Mouse (Mus musculus) limb, embryonic 11.5 days (tissue): Measurements from ENCODE around the gene Zfp235. TPM values are rescaled to one million over a fixed set of nuclear protein-coding genes. Genes with fewer than 3 reads are reported as not detected.

Source experiments
- ATAC-seq: fragments of 200-750 bp; cut with Nextera tagmentation; 2 replicates; pipeline ENCODE4 v1.8.0; 2017; ENCODE audit warnings: low read depth; ENCODE audit not compliant: insufficient number of reproducible peaks, low FRiP score, low TSS enrichment
- DNase-seq: peaks from one replicate; pipeline ENCODE4 v3.0.0-alpha.2; 2015; ENCODE audit warnings: low spot score
- H3K27ac ChIP-seq: fragments of 300-500 bp; sonication (generic); replicated peaks from 2 replicates; pipeline ENCODE4 v1.5.1; 2014; ENCODE audit warnings: low read depth, mild to moderate bottlenecking, low read length
- H3K27me3 ChIP-seq: fragments of 300-500 bp; sonication (generic); 2 replicates; pipeline ENCODE4 v1.6.1; 2014; ENCODE audit warnings: mild to moderate bottlenecking, low read length, mixed read lengths; ENCODE audit not compliant: control insufficient read depth, insufficient read depth
- H3K36me3 ChIP-seq: fragments of 300-500 bp; sonication (generic); 2 replicates; pipeline ENCODE4 v1.6.1; 2014; ENCODE audit warnings: mild to moderate bottlenecking, low read length, moderate library complexity, mixed read lengths; ENCODE audit not compliant: control insufficient read depth, insufficient read depth
- H3K4me1 ChIP-seq: fragments of 300-500 bp; sonication (generic); 2 replicates; pipeline ENCODE4 v1.6.1; 2014; ENCODE audit warnings: low read length, mixed read lengths; ENCODE audit not compliant: control insufficient read depth, insufficient read depth
- H3K4me2 ChIP-seq: fragments of 300-500 bp; sonication (generic); 2 replicates; pipeline ENCODE4 v1.6.1; 2014; ENCODE audit warnings: low read depth, mild to moderate bottlenecking, moderate library complexity; ENCODE audit not compliant: severe bottlenecking
- H3K4me3 ChIP-seq: fragments of 300-500 bp; sonication (generic); 2 replicates; pipeline ENCODE4 v1.5.1; 2014; ENCODE audit warnings: low read depth, low read length
- H3K9ac ChIP-seq: fragments of 300-500 bp; sonication (generic); 2 replicates; pipeline ENCODE4 v1.6.1; 2014; ENCODE audit warnings: mild to moderate bottlenecking, low read length
- H3K9me3 ChIP-seq: fragments of 300-500 bp; sonication (generic); 2 replicates; pipeline ENCODE4 v1.6.1; 2016; ENCODE audit warnings: low read length; ENCODE audit not compliant: control insufficient read depth
- WGBS: fragments of 180-500 bp; shearing (Covaris S2); extraction: QIAGEN DNeasy Blood & Tissue Kit; methylation state at CpG from one replicate; pipeline ENCODE4 v1.1.7; 2014; 5-methylcytosine and 5-hydroxymethylcytosine counted together
- polyA plus RNA-seq: library from polyadenylated mRNA; unstranded; fragments of >200 nt; fragmentation: Nextera tagmentation; extraction: Ambion mirVana; gene quantifications from 2 replicates; pipeline ENCODE4 v1.2.1, GENCODE M21; 2014

Zfp235 gene
- polyA plus RNA-seq, 1 experiment from 2014 or later: 18.4 TPM

DNA sequence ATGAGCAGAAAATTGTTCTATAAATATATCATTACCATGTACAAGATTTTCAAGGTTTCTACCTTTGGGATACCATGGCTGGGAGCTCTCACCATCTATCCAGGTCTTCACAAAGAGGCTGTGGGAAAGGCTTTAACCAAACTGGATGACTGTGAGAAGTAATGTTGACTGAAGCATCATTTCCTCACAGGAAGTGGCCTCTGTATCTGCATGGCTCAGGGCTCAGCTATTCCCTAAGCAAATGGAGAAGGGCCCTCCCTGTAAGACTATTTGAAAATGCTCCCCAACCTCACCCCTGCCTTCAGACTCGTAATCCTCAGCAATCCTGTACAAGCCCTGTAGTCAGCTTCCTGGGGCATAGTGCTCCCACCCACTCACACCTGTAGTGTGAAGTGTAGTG lies 53.6 kb downstream of the Zfp235 start:
- H3K9me3 ChIP-seq: no peaks in the 10 kb centered on the region
- no peaks in the 10 kb centered on the region for H3K27me3 ChIP-seq
- no peak overlapping the region for H3K4me3 ChIP-seq
- ATAC-seq (no peak), DNase-seq (no peak)
- H3K4me1 ChIP-seq: no peaks in the 10 kb centered on the region
- no peaks in the 10 kb centered on the region for H3K36me3 ChIP-seq
- H3K27ac ChIP-seq: no peak overlapping the region
- no peak overlapping the region for H3K4me2 ChIP-seq
- H3K9ac ChIP-seq: no peak overlapping the region
- 74% methylated on average over 1 of the region's 1 CpGs for WGBS

DNA sequence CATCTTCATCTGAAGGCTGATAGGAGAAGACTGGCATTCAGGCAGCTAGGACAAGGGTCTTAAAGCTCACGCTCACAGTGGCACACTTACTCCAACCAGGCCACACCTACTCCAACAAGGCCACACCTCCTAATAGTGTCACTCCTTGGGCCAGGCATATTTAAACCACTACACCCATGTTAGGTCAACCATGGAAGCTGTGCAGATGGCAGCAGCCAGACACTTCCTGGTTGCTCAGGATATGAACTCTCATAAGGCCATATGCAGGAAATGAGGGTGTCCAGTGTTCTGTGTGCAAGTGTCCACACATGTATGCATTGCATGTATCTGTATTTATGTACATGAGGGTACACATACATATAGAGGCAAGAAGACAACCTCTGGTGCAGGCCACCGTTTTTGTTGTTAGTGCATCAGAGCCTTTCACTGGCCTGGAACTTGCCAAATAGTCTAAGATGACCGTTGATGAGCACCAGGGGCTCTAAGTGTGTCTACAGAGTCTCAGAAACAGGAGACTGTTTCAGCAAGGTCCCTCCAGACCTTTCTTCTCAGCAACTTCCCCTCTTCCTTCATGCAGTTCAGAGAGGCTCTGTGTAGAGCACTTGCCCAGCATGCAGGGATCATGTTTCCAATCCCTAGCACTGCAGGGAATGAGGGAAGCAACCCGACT lies 55.1 kb downstream of the Zfp235 start:
- H3K27me3 ChIP-seq: no peaks in the 10 kb centered on the region
- no peaks in the 10 kb centered on the region for H3K4me1 ChIP-seq
- H3K9ac ChIP-seq: no peak overlapping the region
- no peak overlapping the region for H3K4me2 ChIP-seq
- WGBS: 66% methylated on average over 4 of the region's 4 CpGs
- no peaks in the 10 kb centered on the region for H3K9me3 ChIP-seq
- H3K36me3 ChIP-seq: no peaks in the 10 kb centered on the region
- DNase-seq (no peak), ATAC-seq (no peak)
- H3K4me3 ChIP-seq: no peak overlapping the region
- H3K27ac ChIP-seq: no peak overlapping the region

DNA sequence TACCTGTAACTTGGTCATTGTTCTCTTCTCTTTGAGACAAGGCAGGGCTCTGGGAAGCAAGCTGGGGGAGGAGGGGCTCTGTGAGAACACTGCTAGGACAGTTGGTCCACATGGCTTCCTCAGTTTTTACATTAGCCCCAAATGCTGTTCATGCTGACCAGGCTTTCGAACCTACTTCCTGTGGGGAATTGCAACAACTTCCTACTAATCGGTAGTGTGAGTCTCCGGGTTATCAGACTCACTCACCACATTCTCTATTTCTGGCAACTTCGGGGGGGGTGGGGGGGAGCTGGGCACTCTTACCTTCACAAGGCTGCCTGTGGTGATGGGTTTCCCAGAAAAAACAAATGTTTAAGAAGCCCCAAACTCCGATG lies 55.6 kb downstream of the Zfp235 start:
- no peak overlapping the region for H3K9ac ChIP-seq
- ATAC-seq: no peak

DNA sequence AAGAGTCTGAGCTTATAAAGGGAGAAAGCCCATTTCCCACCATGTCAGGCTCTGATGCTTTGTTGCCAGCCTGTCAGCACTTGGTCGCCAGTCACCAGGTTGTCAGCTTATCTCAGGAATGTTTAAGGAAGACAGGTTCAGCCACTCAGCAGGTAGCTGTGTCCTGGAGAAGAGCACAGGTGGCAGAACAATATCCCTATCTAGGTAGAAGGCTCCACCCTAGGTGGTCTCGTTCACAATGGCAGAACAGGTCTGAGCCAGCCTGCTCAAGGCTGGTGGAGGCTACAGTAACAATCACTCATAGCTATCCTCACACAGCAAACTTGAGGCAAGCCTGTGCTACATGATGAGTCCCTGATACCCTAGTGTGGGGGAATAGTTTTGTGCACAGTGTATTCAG lies 57.4 kb downstream of the Zfp235 start:
- no peak overlapping the region for H3K9ac ChIP-seq
- no peaks in the 10 kb centered on the region for H3K9me3 ChIP-seq
- DNase-seq: no peak
- 89% methylated on average over 2 of the region's 2 CpGs for WGBS
- no peaks in the 10 kb centered on the region for H3K27me3 ChIP-seq
- no peaks in the 10 kb centered on the region for H3K36me3 ChIP-seq
- H3K4me2 ChIP-seq: no peak overlapping the region
- H3K4me1 ChIP-seq: no peaks in the 10 kb centered on the region
- ATAC-seq: no peak
- H3K4me3 ChIP-seq: no peak overlapping the region
- H3K27ac ChIP-seq: no peak overlapping the region

More for the DNA sequence above, 55.6 kb downstream of the Zfp235 start:
- Histone ChIP-seq H3K9me3 (no peaks in the 10 kb centered on the region), H3K36me3 (no peaks in the 10 kb centered on the region), H3K27ac (no peak overlapping the region), H3K4me2 (no peak overlapping the region), H3K4me1 (no peaks in the 10 kb centered on the region), H3K27me3 (no peaks in the 10 kb centered on the region), H3K4me3 (no peak overlapping the region)
- DNase-seq: no peak
- WGBS: 79% methylated on average over 5 of the region's 5 CpGs

Other genes with a start within 250 kb of the Zfp235 start
- gene Vmn1r178, start 242.2 kb upstream of the Zfp235 start, polyA plus RNA-seq: not detected in 2 replicates
- not detected in 2 replicates for gene Vmn1r179, start 207.2 kb upstream of the Zfp235 start, polyA plus RNA-seq
- not detected in 2 replicates for gene Vmn1r180, start 183.5 kb upstream of the Zfp235 start, polyA plus RNA-seq
- not detected in 2 replicates for gene Vmn1r181, start 159.6 kb upstream of the Zfp235 start, polyA plus RNA-seq
- gene V1rd19, start 132.5 kb upstream of the Zfp235 start, polyA plus RNA-seq: not detected in 2 replicates
- not detected in 2 replicates for gene Vmn1r183, start 80.9 kb upstream of the Zfp235 start, polyA plus RNA-seq
- 30.7 and 30.9 TPM in 2 replicates for gene Zfp180, start 52.2 kb upstream of the Zfp235 start, polyA plus RNA-seq
- 3.3 and 5.4 TPM in 2 replicates for gene Zfp112, start 21.9 kb upstream of the Zfp235 start, polyA plus RNA-seq
- gene Zfp114, start 40.9 kb downstream of the Zfp235 start, polyA plus RNA-seq: 5.3 and 5.9 TPM in 2 replicates
- gene Zfp111, start 77.3 kb downstream of the Zfp235 start, polyA plus RNA-seq: 12.8 and 14.2 TPM in 2 replicates
- gene Zfp109, start 103.4 kb downstream of the Zfp235 start, polyA plus RNA-seq: 4.9 and 5.8 TPM in 2 replicates
- gene Zfp108, start 120.6 kb downstream of the Zfp235 start, polyA plus RNA-seq: 3.1 and 3.8 TPM in 2 replicates
- gene Zfp93, start 136.3 kb downstream of the Zfp235 start, polyA plus RNA-seq: 10.4 and 10.6 TPM in 2 replicates
- gene Zfp61, start 167.1 kb downstream of the Zfp235 start, polyA plus RNA-seq: 50.1 and 51.2 TPM in 2 replicates
- gene Zfp94, start 182.5 kb downstream of the Zfp235 start, polyA plus RNA-seq: 13.2 and 14.2 TPM in 2 replicates
- not detected in 2 replicates for gene Tescl, start 199.8 kb downstream of the Zfp235 start, polyA plus RNA-seq
- not detected in 2 replicates for gene Lypd5, start 215.0 kb downstream of the Zfp235 start, polyA plus RNA-seq
- gene Kcnn4, start 236.1 kb downstream of the Zfp235 start, polyA plus RNA-seq: 2.6 and 2.7 TPM in 2 replicates